Mouse (Mus musculus) limb, embryonic 15.5 days (tissue): ENCODE results near the gene Tbcd. TPM values are rescaled to one million over a fixed set of nuclear protein-coding genes. Genes with fewer than 3 reads are reported as not detected.
A peak's percentile ranks its signal among the peaks of the same experiment; 100 is the strongest.

Source experiments
- ATAC-seq: fragments of 200-750 bp; cut with Nextera tagmentation; 2 replicates; pipeline ENCODE4 v1.8.0; 2017; ENCODE audit warnings: low read depth, moderate TSS enrichment; ENCODE audit not compliant: insufficient number of reproducible peaks, low FRiP score, low TSS enrichment
- H3K27ac ChIP-seq: fragments of 300-500 bp; sonication (generic); 2 replicates; pipeline ENCODE4 v1.5.1; 2015; ENCODE audit warnings: moderate library complexity, mild to moderate bottlenecking, inconsistent platforms
- H3K27me3 ChIP-seq: fragments of 300-500 bp; sonication (generic); 2 replicates; pipeline ENCODE4 v1.6.1; 2015; ENCODE audit warnings: inconsistent platforms
- H3K36me3 ChIP-seq: fragments of 300-500 bp; sonication (generic); 2 replicates; pipeline ENCODE4 v1.6.1; 2015; ENCODE audit warnings: inconsistent platforms
- H3K4me1 ChIP-seq: fragments of 300-500 bp; sonication (generic); 2 replicates; pipeline ENCODE4 v1.6.1; 2015; ENCODE audit warnings: inconsistent platforms
- H3K4me2 ChIP-seq: fragments of 300-500 bp; sonication (generic); 2 replicates; pipeline ENCODE4 v1.6.1; 2015; ENCODE audit warnings: mild to moderate bottlenecking, inconsistent platforms
- H3K4me3 ChIP-seq: fragments of 300-500 bp; sonication (generic); 2 replicates; pipeline ENCODE4 v1.5.1; 2015; ENCODE audit warnings: mild to moderate bottlenecking, inconsistent platforms
- H3K9ac ChIP-seq: fragments of 300-500 bp; sonication (generic); 2 replicates; pipeline ENCODE4 v1.6.1; 2015; ENCODE audit warnings: inconsistent platforms
- H3K9me3 ChIP-seq: fragments of 300-500 bp; sonication (generic); 2 replicates; pipeline ENCODE4 v1.6.1; 2016; ENCODE audit warnings: inconsistent platforms
- WGBS: fragments of 180-500 bp; shearing (Covaris S2); methylation state at CpG from one replicate; pipeline ENCODE4 v1.1.7; 2015; 5-methylcytosine and 5-hydroxymethylcytosine counted together
- polyA plus RNA-seq: library from polyadenylated mRNA; unstranded; fragments of >200 nt; fragmentation: Nextera tagmentation; extraction: Ambion mirVana; gene quantifications from 2 replicates; pipeline ENCODE4 v1.2.1, GENCODE M21; 2015

The Tbcd gene
- 51.5 and 51.8 TPM in 2 replicates for polyA plus RNA-seq

DNA sequence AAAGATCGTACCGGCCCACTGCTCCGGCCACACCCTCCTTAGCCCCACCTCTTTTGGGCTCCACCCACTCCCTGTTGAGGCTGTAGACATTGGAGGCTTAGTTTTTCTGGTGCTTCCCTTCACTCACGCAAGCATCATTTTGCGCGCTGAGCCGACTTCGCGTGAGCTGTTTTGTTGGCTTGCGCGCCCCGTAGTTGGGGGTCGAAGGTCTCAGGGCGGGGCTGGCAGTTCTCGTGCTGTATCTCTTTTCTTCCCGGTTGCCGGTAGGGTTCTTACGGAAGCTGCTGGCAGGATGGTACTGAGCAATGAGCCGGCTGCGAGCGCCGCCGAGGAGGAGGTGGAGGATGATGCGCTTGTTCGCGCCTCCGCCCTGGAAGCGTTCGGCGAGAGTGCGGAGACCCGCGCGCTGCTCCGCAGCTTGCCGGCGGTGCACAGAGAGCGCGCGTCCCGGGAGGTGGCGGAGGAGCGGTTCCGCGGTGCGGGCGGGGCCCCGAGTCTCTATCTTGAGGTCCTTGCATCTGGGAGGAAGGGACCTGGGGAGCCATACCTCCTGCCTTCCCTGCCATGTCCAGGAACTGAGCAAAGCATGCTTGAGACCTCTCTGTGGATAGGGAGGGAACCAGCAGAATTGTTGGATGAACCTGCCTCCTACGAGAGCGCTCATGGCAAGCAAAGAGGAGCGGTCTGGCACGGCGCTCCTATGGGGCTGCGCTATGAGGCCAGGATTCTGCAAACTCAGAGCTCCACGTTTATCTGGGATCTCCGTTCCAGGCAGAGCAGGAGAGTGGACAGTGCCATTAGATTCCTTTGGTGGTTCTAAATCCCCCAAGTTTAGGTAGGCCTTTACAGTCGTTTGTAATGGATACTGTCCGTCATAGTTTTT lies at the start of gene Tbcd:
Gene Tbcd, plus strand, starts transcription at position 197 of the 883 bp plus-strand sequence.
- Histone ChIP-seq H3K4me2 (peak within 1 kb of the TSS; percentile 67), H3K27me3 (no peaks in the 10 kb centered on the region), H3K9ac (peak within 1 kb of the TSS; percentile 62), H3K4me1 (peaks cover 10% of the 10 kb centered on the region; the same call in 1 of the 2 replicates), H3K4me3 (peak within 1 kb of the TSS; percentile 98), H3K27ac (peak within 1 kb of the TSS; percentile 72), H3K36me3 (peaks cover 12% of the 10 kb centered on the region), H3K9me3 (no peaks in the 10 kb centered on the region)
- under 1% methylated on average over 58 of the region's 58 CpGs for WGBS
- ATAC-seq: peak; percentile 89

DNA sequence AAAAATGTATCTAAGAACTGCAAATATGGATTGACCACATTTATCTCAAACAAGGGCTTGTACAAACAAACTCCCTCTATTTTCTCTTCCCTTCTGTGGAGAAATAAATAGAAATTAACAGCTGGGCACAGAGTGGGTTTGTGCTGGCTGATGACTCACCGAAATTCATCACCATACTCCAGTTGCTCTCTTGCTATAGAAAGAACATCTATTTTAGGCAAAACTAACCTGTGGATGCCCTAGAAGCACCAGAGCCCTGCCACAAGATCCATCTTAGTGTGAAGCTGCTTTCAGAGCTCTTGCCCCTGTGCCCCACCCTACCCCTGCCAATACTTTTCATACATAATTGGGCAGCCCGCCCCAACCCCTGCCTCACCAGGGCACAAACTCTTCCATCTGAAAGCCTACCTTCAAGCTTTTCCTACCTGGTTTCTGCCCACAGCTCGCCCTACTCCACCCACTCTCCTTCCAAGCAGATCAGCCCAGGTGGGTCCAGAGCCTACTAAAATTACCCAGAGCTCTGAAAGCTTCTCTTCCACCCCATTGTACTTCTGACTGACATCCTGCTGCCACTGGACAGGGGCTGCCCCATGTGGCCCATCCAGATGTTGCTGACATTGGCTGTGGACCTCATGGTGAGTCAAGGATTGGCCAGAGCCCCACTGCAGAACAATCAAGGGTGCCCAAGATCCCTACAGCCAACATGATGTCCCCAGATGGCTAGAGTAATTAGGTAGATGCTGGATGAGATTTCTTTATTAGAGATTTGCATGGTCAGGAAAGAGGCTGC lies 44.2 kb upstream of the Tbcd start:
- Histone ChIP-seq H3K36me3 (no peaks in the 10 kb centered on the region), H3K9me3 (no peaks in the 10 kb centered on the region), H3K9ac (no peak overlapping the region), H3K27ac (no peak overlapping the region), H3K27me3 (no peaks in the 10 kb centered on the region), H3K4me1 (no peaks in the 10 kb centered on the region), H3K4me3 (no peak overlapping the region), H3K4me2 (no peak overlapping the region)
- no peak for ATAC-seq
- WGBS: 79% methylated on average over 3 of the region's 3 CpGs

GRCm38 (mm10) chr11:121414762-121415161 lies 37.0 kb upstream of the Tbcd start:
- H3K4me1 ChIP-seq: no peaks in the 10 kb centered on the region
- no peak overlapping the region for H3K9ac ChIP-seq
- no peak overlapping the region for H3K4me3 ChIP-seq
- ATAC-seq: no peak
- no peak overlapping the region for H3K4me2 ChIP-seq
- no peaks in the 10 kb centered on the region for H3K36me3 ChIP-seq
- H3K27ac ChIP-seq: no peak overlapping the region
- 83% methylated on average over 5 of the region's 5 CpGs for WGBS
- no peaks in the 10 kb centered on the region for H3K9me3 ChIP-seq
- no peaks in the 10 kb centered on the region for H3K27me3 ChIP-seq

GRCm38 (mm10) chr11:121415351-121415750 lies 36.4 kb upstream of the Tbcd start:
- Histone ChIP-seq H3K36me3 (no peaks in the 10 kb centered on the region), H3K4me2 (no peak overlapping the region), H3K4me3 (no peak overlapping the region), H3K9ac (no peak overlapping the region), H3K4me1 (no peaks in the 10 kb centered on the region), H3K9me3 (no peaks in the 10 kb centered on the region), H3K27me3 (no peaks in the 10 kb centered on the region), H3K27ac (no peak overlapping the region)
- ATAC-seq: no peak
- WGBS: 63% methylated on average over 5 of the region's 5 CpGs

- H3K9ac ChIP-seq: no peak overlapping the region
- ATAC-seq: no peak
- no peak overlapping the region for H3K27ac ChIP-seq
- no peak overlapping the region for H3K4me2 ChIP-seq
- H3K4me3 ChIP-seq: no peak overlapping the region
- H3K27me3 ChIP-seq: no peaks in the 10 kb centered on the region
- H3K4me1 ChIP-seq: peaks cover 6% of the 10 kb centered on the region; the same call in 1 of the 2 replicates
- 79% methylated on average over 5 of the region's 5 CpGs for WGBS
- H3K9me3 ChIP-seq: no peaks in the 10 kb centered on the region
- no peaks in the 10 kb centered on the region for H3K36me3 ChIP-seq
Measured at GRCm38 (mm10) chr11:121417971-121418370, 33.8 kb upstream of the Tbcd start.

- 79% methylated on average over 2 of the region's 2 CpGs for WGBS
- H3K4me2 ChIP-seq: no peak overlapping the region
- H3K9ac ChIP-seq: no peak overlapping the region
- no peak overlapping the region for H3K27ac ChIP-seq
- no peaks in the 10 kb centered on the region for H3K36me3 ChIP-seq
- no peaks in the 10 kb centered on the region for H3K27me3 ChIP-seq
- H3K9me3 ChIP-seq: no peaks in the 10 kb centered on the region
- ATAC-seq: no peak
- H3K4me1 ChIP-seq: peaks cover 6% of the 10 kb centered on the region; the same call in 1 of the 2 replicates
- H3K4me3 ChIP-seq: no peak overlapping the region
Measured at GRCm38 (mm10) chr11:121418932-121419331, 32.8 kb upstream of the Tbcd start.

DNA sequence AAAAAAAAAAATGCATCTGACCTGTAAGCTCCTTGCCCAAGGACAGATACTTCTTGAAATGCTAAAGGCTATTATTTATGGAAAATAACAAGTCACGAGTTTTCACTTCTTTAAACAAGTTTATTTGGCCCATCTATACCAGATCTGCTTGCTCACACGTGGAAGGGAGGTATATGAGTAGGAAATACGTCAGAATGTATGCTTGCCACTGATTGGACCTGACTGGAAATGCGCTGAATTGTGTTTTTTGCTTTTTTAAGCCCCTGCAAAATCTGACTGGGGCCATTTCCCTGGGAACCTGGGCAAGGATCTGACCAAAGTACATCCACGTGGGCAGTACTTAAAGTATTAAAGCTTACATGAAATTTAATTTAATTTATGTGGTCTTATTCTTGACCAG lies 31.4 kb upstream of the Tbcd start:
- 46% methylated on average over 5 of the region's 5 CpGs for WGBS
- Histone ChIP-seq H3K4me1 (peaks cover 6% of the 10 kb centered on the region; the same call in 1 of the 2 replicates), H3K4me3 (peak overlapping the region; percentile 77), H3K27me3 (no peaks in the 10 kb centered on the region), H3K36me3 (no peaks in the 10 kb centered on the region), H3K27ac (no peak overlapping the region), H3K9me3 (no peaks in the 10 kb centered on the region), H3K9ac (no peak overlapping the region), H3K4me2 (peak overlapping the region; percentile 88)
- no peak for ATAC-seq

DNA sequence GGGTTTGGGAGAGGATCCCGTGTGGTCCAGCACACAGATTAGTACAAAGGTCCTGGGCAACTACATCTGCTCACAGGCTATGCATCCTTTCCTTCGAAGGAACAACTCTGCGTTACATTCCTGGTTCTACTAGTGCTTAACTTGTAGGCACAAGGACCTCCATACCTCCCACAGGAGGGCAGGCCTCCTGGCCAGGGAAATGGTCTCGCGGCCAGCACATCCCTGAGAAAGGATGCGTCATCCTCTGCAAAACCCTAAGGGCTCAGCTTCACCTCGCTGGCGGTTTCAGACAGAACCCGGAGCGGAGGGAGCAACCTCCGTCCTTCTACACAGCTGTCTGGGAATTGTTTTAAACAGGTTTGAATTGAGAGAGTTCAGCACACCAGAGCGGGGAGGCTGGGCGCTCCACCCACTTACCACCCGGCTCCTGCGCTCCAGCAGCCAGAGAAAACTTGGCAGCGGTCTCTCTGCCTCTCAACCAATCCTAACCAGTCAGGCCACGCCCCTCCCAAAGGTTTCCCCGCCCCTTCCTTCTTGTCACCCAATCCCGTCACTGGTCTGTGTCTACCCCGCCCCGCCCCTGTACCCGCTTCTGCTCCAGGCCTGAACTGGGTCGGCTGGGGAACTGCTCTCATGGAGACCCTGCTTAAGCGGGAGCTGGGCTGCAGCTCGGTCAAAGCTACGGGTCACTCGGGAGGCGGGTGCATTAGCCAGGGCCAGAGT lies 30.8 kb upstream of the Tbcd start, which contains the start of gene Fn3krp:
Gene Fn3krp, plus strand, starts transcription at position 572 of the 723 bp plus-strand sequence.
- H3K36me3 ChIP-seq: no peaks in the 10 kb centered on the region
- peak within 1 kb of the TSS; percentile 77 for H3K4me3 ChIP-seq
- no peaks in the 10 kb centered on the region for H3K27me3 ChIP-seq
- H3K27ac ChIP-seq: peak within 1 kb of the TSS; percentile 73
- no peaks in the 10 kb centered on the region for H3K9me3 ChIP-seq
- H3K4me1 ChIP-seq: peaks cover 6% of the 10 kb centered on the region; the same call in 1 of the 2 replicates
- H3K4me2 ChIP-seq: peak within 1 kb of the TSS; percentile 88
- peak; percentile 100 for ATAC-seq
- 1% methylated on average over 28 of the region's 28 CpGs for WGBS
- peak within 1 kb of the TSS; percentile 74 for H3K9ac ChIP-seq

- H3K27me3 ChIP-seq: no peaks in the 10 kb centered on the region
- no peaks in the 10 kb centered on the region for H3K36me3 ChIP-seq
- no peaks in the 10 kb centered on the region for H3K9me3 ChIP-seq
- under 1% methylated on average over 28 of the region's 28 CpGs for WGBS
- peaks cover 6% of the 10 kb centered on the region; the same call in 1 of the 2 replicates for H3K4me1 ChIP-seq
- peak overlapping the region; percentile 72 for H3K27ac ChIP-seq
- H3K4me2 ChIP-seq: peak overlapping the region; percentile 88
- peak; percentile 42 for ATAC-seq
- peak overlapping the region; percentile 74 for H3K9ac ChIP-seq
- H3K4me3 ChIP-seq: peak overlapping the region; percentile 77
Measured at GRCm38 (mm10) chr11:121421553-121422173, 30.1 kb upstream of the Tbcd start.

DNA sequence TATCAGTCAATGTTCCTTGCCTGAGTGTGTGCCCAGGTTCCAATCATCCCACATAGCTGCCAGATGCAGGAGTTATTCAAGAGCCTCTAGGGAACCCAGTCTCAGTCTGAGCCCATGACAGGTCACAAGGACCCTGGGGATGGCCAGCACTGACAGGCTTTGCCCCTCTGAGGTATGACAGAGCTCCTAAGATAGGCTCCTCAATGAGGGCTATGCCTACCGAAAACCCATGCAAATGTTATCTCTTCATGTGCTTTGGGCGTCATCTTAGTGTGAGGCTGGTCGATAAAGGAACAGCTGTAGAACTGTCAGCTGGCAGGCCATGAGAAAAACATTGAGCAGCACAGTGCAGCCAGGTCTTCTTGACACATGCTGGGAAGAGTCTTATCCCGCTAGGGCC lies 18.4 kb upstream of the Tbcd start:
- Histone ChIP-seq H3K9ac (no peak overlapping the region), H3K4me1 (peaks cover 12% of the 10 kb centered on the region), H3K4me2 (no peak overlapping the region), H3K27ac (no peak overlapping the region), H3K27me3 (no peaks in the 10 kb centered on the region), H3K9me3 (no peaks in the 10 kb centered on the region), H3K4me3 (no peak overlapping the region), H3K36me3 (peaks cover 17% of the 10 kb centered on the region)
- 82% methylated on average over 4 of the region's 4 CpGs for WGBS
- no peak for ATAC-seq
